In the genomic region with DNA sequence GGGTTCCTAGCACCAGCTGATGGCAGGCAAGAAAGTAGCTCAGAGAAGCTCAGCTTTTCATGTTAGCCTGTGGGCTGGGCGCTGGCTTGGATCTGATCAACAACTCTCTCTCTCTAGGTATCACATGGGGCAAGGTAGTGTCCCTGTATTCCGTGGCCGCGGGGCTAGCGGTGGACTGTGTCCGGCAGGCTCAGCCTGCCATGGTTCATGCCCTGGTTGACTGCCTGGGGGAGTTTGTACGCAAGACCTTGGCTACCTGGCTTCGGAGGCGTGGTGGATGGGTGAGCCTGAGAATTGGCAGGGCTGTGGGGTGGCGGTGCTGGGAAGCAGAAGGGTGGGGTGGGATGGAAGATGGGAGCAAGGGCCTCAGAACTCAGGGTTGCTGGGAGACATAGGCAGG, we compare ENCODE assay signal across 27 mouse cellular contexts. TPM values are rescaled to one million over a fixed set of nuclear protein-coding genes. Genes with fewer than 3 reads are reported as not detected.
A peak's percentile ranks its signal among the peaks of the same experiment; 100 is the strongest.
DNase-seq lines count a peak whose midpoint lies in the region; ATAC-seq and TF ChIP-seq lines count a peak whose summit lies in the region.
"Had no signal": no experiment of that assay in that cellular context is flagged by ENCODE, and none has a peak within 500 bp of the region (broad histone marks: within the 10 kb centered on the region; RNA-seq: fewer than 3 reads in every experiment).

No protein-coding gene starts in this region.

- TF ChIP-seq EP300 in liver, postnatal 0 days (IDR thresholded peaks at IDR 0.05; ENCODE audit: low read depth), result no peak

- H3K27me3 ChIP-seq in kidney, embryonic 14.5 days (ENCODE audit: control insufficient read depth, insufficient read depth, low read length), result no peaks in the 10 kb centered on the region
- H3K27me3 ChIP-seq in intestine, embryonic 15.5 days (replicated peaks), result no peaks in the 10 kb centered on the region
- H3K27me3 ChIP-seq in kidney, embryonic 15.5 days, result no peaks in the 10 kb centered on the region
- H3K27me3 ChIP-seq in liver, postnatal 0 days (ENCODE audit: insufficient read depth, low read length), result no peaks in the 10 kb centered on the region
- H3K27me3 ChIP-seq: CH12.LX; forebrain, embryonic 13.5 days; heart, embryonic 15.5 days; stomach, embryonic 15.5 days had no signal

- peaks cover 21% of the 10 kb centered on the region; the same call in 1 of the 2 replicates for H3K36me3 ChIP-seq in kidney, embryonic 14.5 days (ENCODE audit: control insufficient read depth, insufficient read depth, low read length)
- no peaks in the 10 kb centered on the region for H3K36me3 ChIP-seq in intestine, embryonic 15.5 days
- peaks cover 33% of the 10 kb centered on the region for H3K36me3 ChIP-seq in kidney, embryonic 15.5 days
- H3K36me3 ChIP-seq in liver, postnatal 0 days (replicated peaks; ENCODE audit: insufficient read depth, low read length), result no peaks in the 10 kb centered on the region
- H3K36me3 ChIP-seq: heart, embryonic 15.5 days had no signal

- no peaks in the 10 kb centered on the region for H3K9me3 ChIP-seq in kidney, embryonic 14.5 days (ENCODE audit: control insufficient read depth, low read length)
- no peaks in the 10 kb centered on the region for H3K9me3 ChIP-seq in intestine, embryonic 15.5 days
- H3K9me3 ChIP-seq in kidney, embryonic 15.5 days (replicated peaks), result no peaks in the 10 kb centered on the region
- no peaks in the 10 kb centered on the region for H3K9me3 ChIP-seq in liver, postnatal 0 days (ENCODE audit: low read length)
- H3K9me3 ChIP-seq: forebrain, embryonic 13.5 days; heart, embryonic 15.5 days; midbrain, embryonic 10.5 days; stomach, embryonic 15.5 days had no signal

- intact Hi-C loops in left cerebral cortex, postnatal 10 days (cut with DNase I), result no loop called here

- WGBS in kidney, embryonic 14.5 days, result 89% methylated on average over 10 of the region's 10 CpGs
- 95% methylated on average over 10 of the region's 10 CpGs for WGBS in intestine, embryonic 15.5 days
- WGBS in kidney, embryonic 15.5 days, result 88% methylated on average over 10 of the region's 10 CpGs
- WGBS in liver, postnatal 0 days (ENCODE audit: insufficient replicate concordance), result 81% methylated on average over 10 of the region's 10 CpGs
- WGBS in lung, adult 2 months, result 92% methylated on average over 10 of the region's 10 CpGs

- no peak overlapping the region for H3K4me3 ChIP-seq in kidney, embryonic 14.5 days (ENCODE audit: low read length)
- H3K4me3 ChIP-seq in intestine, embryonic 15.5 days (replicated peaks), result no peak overlapping the region
- H3K4me3 ChIP-seq in kidney, embryonic 15.5 days (replicated peaks), result no peak overlapping the region
- no peak overlapping the region for H3K4me3 ChIP-seq in liver, postnatal 0 days (ENCODE audit: low read depth, low read length)
- no peak overlapping the region for H3K4me3 ChIP-seq in lung, adult 2 months (replicated peaks; ENCODE audit: extremely low read depth, low read depth, low read length)
- H3K4me3 ChIP-seq: forebrain, embryonic 13.5 days; heart, embryonic 15.5 days; layer of hippocampus, adult 2 months; midbrain, embryonic 10.5 days; stomach, embryonic 15.5 days had no signal

- H3K4me2 ChIP-seq in kidney, embryonic 14.5 days (replicated peaks; ENCODE audit: low read depth, low read length), result no peak overlapping the region
- H3K4me2 ChIP-seq in intestine, embryonic 15.5 days (replicated peaks), result no peak overlapping the region
- no peak overlapping the region for H3K4me2 ChIP-seq in kidney, embryonic 15.5 days
- peak overlapping the region; percentile 38 for H3K4me2 ChIP-seq in liver, postnatal 0 days (ENCODE audit: low read depth, low read length)
- H3K4me2 ChIP-seq: forebrain, embryonic 13.5 days; heart, embryonic 15.5 days; hindbrain, embryonic 14.5 days; stomach, embryonic 15.5 days had no signal

- ATAC-seq in kidney, embryonic 14.5 days (ENCODE audit: low FRiP score, low TSS enrichment), result no peak
- peak; percentile 21 for ATAC-seq in intestine, embryonic 15.5 days
- ATAC-seq in kidney, embryonic 15.5 days (replicated peaks; ENCODE audit: low FRiP score), result 0 out of 2 replicates have a peak, but pooled peaks have one; percentile 22
- ATAC-seq in liver, postnatal 0 days, result peak; percentile 66
- ATAC-seq: activated CD4-positive, CD25-positive, alpha-beta regulatory T cell, adult 4 months; forebrain, embryonic 13.5 days; lung, postnatal 0 days had no signal

- TF ChIP-seq CTCF in liver, postnatal 0 days (IDR thresholded peaks at IDR 0.05; ENCODE audit: low read depth), result no peak
- no peak for TF ChIP-seq CTCF in lung, adult 2 months (IDR thresholded peaks at IDR 0.05; ENCODE audit: insufficient read depth, low read length)

- H3K4me1 ChIP-seq in kidney, embryonic 14.5 days (ENCODE audit: control insufficient read depth, insufficient read depth, low read length), result peaks cover 6% of the 10 kb centered on the region; the same call in 1 of the 2 replicates
- peaks cover 8% of the 10 kb centered on the region; the same call in 1 of the 2 replicates for H3K4me1 ChIP-seq in intestine, embryonic 15.5 days (replicated peaks)
- peaks cover 17% of the 10 kb centered on the region for H3K4me1 ChIP-seq in kidney, embryonic 15.5 days
- 0 out of 2 replicates have a peak, but pooled peaks cover 3% of the 10 kb centered on the region for H3K4me1 ChIP-seq in liver, postnatal 0 days (ENCODE audit: insufficient read depth)
- H3K4me1 ChIP-seq in lung, adult 2 months (ENCODE audit: control insufficient read depth, insufficient read depth, low read length), result no peaks in the 10 kb centered on the region; the same call in none of the 2 replicates
- H3K4me1 ChIP-seq: forebrain, embryonic 13.5 days; midbrain, embryonic 10.5 days; stomach, embryonic 15.5 days had no signal

- H3K9ac ChIP-seq in kidney, embryonic 14.5 days (ENCODE audit: low read depth, low read length), result no peak overlapping the region
- H3K9ac ChIP-seq in intestine, embryonic 15.5 days, result no peak overlapping the region
- H3K9ac ChIP-seq in kidney, embryonic 15.5 days, result no peak overlapping the region
- no peak overlapping the region for H3K9ac ChIP-seq in liver, postnatal 0 days (replicated peaks)
- H3K9ac ChIP-seq: forebrain, embryonic 13.5 days; heart, embryonic 15.5 days; hindbrain, embryonic 14.5 days; liver, embryonic 14.5 days; stomach, embryonic 15.5 days had no signal

- DNase-seq in kidney, adult 18-20 months, result peak; percentile 32
- peak; percentile 28 for DNase-seq in liver, postnatal 0 days
- no peak for DNase-seq in lung, adult 2 months
- no peak for DNase-seq in left cerebral cortex, postnatal 10 days (ENCODE audit: extremely low spot score in 1 of 2, low spot score in 2 of 2)
- DNase-seq in natural killer cell, adult 2 months (ENCODE audit: low spot score in 2 of 2), result no peak
- DNase-seq: adrenal gland, adult 8-10 months; cerebellum, adult 2 months; cerebellum, postnatal 36 days; embryo, embryonic 11 days; gastrocnemius, postnatal 36 days; heart, postnatal 36 days; thymus, adult 18-20 months; thymus, postnatal 36 days had no signal

- no peak overlapping the region for H3K27ac ChIP-seq in kidney, embryonic 14.5 days (ENCODE audit: low read depth, low read length)
- H3K27ac ChIP-seq in intestine, embryonic 15.5 days, result peak overlapping the region; percentile 5; the same call in 1 of the 2 replicates
- no peak overlapping the region for H3K27ac ChIP-seq in kidney, embryonic 15.5 days
- H3K27ac ChIP-seq in liver, postnatal 0 days (ENCODE audit: low read depth), result peak overlapping the region; percentile 41; the same call in 1 of the 2 replicates
- H3K27ac ChIP-seq: forebrain, embryonic 13.5 days; hindbrain, embryonic 14.5 days; layer of hippocampus, adult 2 months; liver, embryonic 14.5 days; macrophage; midbrain, embryonic 10.5 days; stomach, embryonic 15.5 days had no signal

- TF ChIP-seq POLR2A in lung, adult 2 months (IDR thresholded peaks at IDR 0.05; ENCODE audit: borderline replicate concordance, extremely low read depth, low read depth, low read length), result no peak

RNA-seq across cellular contexts. Expression of a gene that starts 8.5 kb away (rescaled TPM):
- 72.1 and 86.2 TPM in 2 replicates for polyA plus RNA-seq in kidney, embryonic 14.5 days (2014; fragmentation: Nextera tagmentation; extraction: Ambion mirVana)
- polyA plus RNA-seq in intestine, embryonic 15.5 days (2015; fragmentation: Nextera tagmentation; extraction: Ambion mirVana), result 48.3 and 54.9 TPM in 2 replicates
- polyA plus RNA-seq in kidney, embryonic 15.5 days (2015; fragmentation: Nextera tagmentation; extraction: Ambion mirVana), result 79.2 and 92.8 TPM in 2 replicates
- 6.8 and 7.2 TPM in 2 replicates for polyA plus RNA-seq in liver, postnatal 0 days (2015; fragmentation: Nextera tagmentation; extraction: Ambion mirVana)
- polyA plus RNA-seq in lung, adult 2 months (2012; rRNA removed), result 32.5 and 41.7 TPM in 2 replicates
- total RNA-seq in left cerebral cortex, postnatal 10 days (2021), result 10 to 100 TPM; 25.0 to 26.6 TPM
- polyA plus RNA-seq: activated CD4-positive, CD25-positive, alpha-beta regulatory T cell, adult 4 months; macrophage had no signal

RNA-seq across cellular contexts. Expression of a gene that starts 35.5 kb away (rescaled TPM):
- 146 and 192 TPM in 2 replicates for polyA plus RNA-seq in kidney, embryonic 14.5 days (2014; fragmentation: Nextera tagmentation; extraction: Ambion mirVana)
- 143 and 174 TPM in 2 replicates for polyA plus RNA-seq in intestine, embryonic 15.5 days (2015; fragmentation: Nextera tagmentation; extraction: Ambion mirVana)
- polyA plus RNA-seq in kidney, embryonic 15.5 days (2015; fragmentation: Nextera tagmentation; extraction: Ambion mirVana), result 169 and 180 TPM in 2 replicates
- polyA plus RNA-seq in liver, postnatal 0 days (2015; fragmentation: Nextera tagmentation; extraction: Ambion mirVana), result 39.6 and 41.3 TPM in 2 replicates
- polyA plus RNA-seq in lung, adult 2 months (2012; rRNA removed), result 88.6 and 141 TPM in 2 replicates
- total RNA-seq in left cerebral cortex, postnatal 10 days (2021), result 100 to 1,000 TPM; 390 TPM

RNA-seq across cellular contexts. Expression of a gene that starts 57.4 kb away (rescaled TPM):
- 80.8 and 95.7 TPM in 2 replicates for polyA plus RNA-seq in kidney, embryonic 14.5 days (2014; fragmentation: Nextera tagmentation; extraction: Ambion mirVana)
- polyA plus RNA-seq in intestine, embryonic 15.5 days (2015; fragmentation: Nextera tagmentation; extraction: Ambion mirVana), result 69.4 and 79.8 TPM in 2 replicates
- 86.5 and 88.1 TPM in 2 replicates for polyA plus RNA-seq in kidney, embryonic 15.5 days (2015; fragmentation: Nextera tagmentation; extraction: Ambion mirVana)
- 48.9 and 51.6 TPM in 2 replicates for polyA plus RNA-seq in liver, postnatal 0 days (2015; fragmentation: Nextera tagmentation; extraction: Ambion mirVana)
- polyA plus RNA-seq in lung, adult 2 months (2012; rRNA removed), result 38.6 and 50.6 TPM in 2 replicates
- 10 to 100 TPM; 70.2 to 87.6 TPM for total RNA-seq in left cerebral cortex, postnatal 10 days (2021)

Comparison
In these comparisons a context has a peak if more than half of its experiments do, and no peak if none do; other contexts are left out.
1. DNase-seq: peak in kidney, adult 18-20 months (single experiment) and liver, postnatal 0 days (single experiment); none in lung, adult 2 months (single experiment), left cerebral cortex, postnatal 10 days (0 of 2) and natural killer cell, adult 2 months (0 of 2).
2. H3K27ac ChIP-seq: peak in intestine, embryonic 15.5 days (single experiment) and liver, postnatal 0 days (single experiment); none in kidney, embryonic 14.5 days (single experiment) and kidney, embryonic 15.5 days (single experiment).